Mouse (Mus musculus): Measurements from ENCODE around the gene Thoc6. TPM values are rescaled to one million over a fixed set of nuclear protein-coding genes. Genes with fewer than 3 reads are reported as not detected.

Gene Thoc6
- total RNA-seq, 2 experiments from 2014 or later: 11.4 to 12.9 TPM

DNA sequence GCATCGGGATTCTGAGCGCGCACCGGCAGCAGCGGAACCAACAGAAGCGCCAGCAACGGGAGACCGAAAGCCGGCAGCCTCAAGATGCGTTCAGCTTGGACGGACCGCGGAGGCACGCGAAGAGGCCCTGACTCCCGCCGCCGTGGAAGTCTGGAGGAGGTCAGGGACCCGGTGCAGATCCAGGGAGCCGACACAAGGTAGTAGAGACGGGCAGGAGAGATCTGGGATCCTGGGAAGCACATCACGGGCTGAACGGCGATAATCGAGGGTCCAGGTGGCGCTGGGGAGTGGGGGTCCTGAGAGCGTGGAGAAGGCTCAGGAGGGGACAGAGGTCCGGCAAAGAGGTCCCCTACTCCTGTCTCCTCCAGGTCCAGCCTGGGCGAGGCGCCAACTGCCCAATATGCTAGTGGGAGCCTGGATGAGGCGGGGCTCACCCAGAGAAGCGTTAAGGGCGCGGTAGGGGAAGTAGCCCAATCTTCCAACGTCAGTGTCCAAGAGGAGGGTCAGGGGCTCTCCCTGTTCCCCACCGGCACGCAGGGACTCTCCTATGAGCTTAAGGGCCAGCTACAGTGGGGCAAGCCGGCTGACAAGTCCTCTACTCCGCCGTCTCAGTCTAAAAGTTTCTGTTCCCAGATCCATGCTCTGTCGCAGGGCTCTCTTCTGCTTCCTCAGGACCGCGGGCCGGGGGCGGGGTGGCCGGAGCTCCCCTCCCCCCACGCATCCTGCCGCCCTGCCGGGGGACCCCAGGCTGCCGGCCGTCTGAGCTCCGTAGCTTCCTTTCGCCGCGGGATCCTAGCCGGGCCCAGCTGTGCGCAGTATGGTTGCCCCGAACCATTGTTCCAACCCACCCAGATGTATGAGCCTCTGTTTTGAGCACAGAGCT, 28.8 kb downstream of the Thoc6 start, which contains the start of gene Mmp25:
Gene Mmp25 (minus strand): TSS at position 665 of the 883 bp plus-strand sequence.
- DNase-seq (ENCODE audit: low spot score in 2 of 2): no peak

DNA sequence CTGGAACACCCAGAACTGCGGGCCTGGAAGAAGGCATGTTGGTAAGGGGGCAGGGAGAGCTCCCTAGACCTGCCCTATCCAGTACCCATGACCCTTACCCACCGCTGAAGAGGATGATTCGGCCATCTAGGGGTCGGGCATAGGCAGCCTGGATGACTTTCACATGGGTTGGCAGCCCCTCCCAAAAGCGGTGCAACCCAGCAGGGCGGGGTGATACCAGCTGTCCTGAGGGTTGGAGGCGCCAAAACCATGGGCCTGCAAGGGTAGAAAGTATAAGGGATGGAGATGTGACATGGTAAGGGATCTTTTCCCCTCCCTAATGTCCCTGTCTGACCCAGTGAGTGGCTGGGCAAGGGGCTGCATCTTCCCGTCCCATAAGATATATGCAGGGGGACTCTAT, 42.4 kb downstream of the Thoc6 start:
- DNase-seq (ENCODE audit: low spot score in 2 of 2): no peak

DNA sequence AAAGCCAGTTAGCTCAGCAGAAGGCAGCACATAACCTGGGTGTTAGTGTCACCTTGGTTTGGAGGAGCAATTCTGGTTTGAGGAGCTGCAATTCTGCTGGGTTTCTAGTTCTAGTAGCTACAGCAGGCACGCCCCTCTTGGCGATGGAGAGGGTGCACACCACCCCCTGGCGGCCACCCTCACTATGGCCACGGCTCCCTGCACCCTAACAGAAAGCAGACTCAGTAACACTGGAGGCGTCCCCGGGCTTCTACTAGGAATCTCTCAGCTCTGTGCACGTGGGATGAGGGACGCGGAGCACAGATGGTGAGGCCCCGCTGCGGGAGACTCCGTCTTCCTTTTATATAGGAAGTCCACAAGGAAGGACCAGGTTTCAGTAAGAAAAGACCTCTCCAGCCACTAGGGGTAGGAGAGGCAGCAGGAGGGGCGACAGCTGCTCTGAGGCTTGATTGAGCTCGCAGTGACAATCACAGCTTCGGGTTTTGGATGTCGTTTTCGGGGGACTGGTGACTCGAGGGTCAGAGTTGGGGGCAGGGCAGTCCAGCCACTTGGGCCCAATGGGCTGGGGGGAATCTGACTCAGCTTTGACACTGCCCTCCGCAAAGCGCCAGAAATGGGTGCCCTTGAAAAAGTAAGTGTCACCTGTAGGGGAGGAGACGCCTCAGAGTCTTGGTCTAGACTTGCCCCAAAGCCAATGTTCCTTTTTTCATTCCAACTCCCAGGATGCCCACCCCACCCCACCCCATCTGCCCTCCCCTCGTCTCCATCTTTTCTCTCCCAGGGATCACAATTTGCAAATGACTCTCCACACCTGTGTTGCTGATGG, 43.3 kb downstream of the Thoc6 start:
- peak; percentile 87 to 91 for DNase-seq (ENCODE audit: low spot score in 2 of 2)

DNA sequence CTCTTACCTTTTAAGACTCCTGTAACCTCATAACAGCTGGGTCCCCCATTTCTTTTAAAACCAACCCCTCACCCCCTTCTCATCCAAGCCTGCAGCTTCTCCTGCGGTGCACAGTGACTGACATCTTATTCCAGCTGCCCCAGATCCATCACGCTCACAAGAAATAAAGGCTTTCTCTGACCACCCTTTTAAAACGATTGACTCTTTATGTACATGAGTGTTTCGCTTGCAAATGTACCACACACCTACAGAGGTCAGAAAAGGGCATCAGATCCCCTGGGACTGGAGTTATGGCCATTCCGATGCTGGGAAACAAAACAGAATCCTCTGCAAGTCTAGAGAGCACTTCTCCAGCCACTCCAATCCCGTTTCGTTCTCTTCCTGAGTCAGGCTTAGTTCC, 45.9 kb downstream of the Thoc6 start:
- DNase-seq (ENCODE audit: low spot score in 2 of 2): no peak

DNA sequence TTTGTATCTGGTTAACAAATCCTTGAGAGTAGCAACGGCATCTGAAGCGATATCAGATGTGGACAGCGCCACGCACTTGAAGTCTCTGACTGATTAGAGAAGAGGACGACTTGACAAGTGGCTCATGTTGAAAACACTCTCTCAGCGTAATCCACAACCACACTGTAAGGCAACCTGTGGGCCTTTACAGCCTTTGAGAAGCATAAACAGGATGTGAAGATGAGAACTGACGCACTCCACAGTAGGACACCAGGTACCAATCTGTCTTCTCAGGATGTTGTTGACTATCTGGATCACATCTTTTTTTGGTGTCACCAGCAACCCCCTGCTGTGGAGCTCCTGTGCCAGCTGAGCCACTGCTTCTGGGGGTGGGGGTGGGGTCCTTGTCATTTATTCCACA, 53.3 kb downstream of the Thoc6 start:
- DNase-seq (ENCODE audit: low spot score in 2 of 2): no peak

Other genes with a start within 250 kb of the Thoc6 start
- not detected for gene Vmn2r117, start 194.2 kb downstream of the Thoc6 start, total RNA-seq (2021)
- 1 to 10 TPM; 6.4 to 7.2 TPM for gene Zfp213, start 109.6 kb downstream of the Thoc6 start, total RNA-seq (2021)
- gene Zfp13, start 74.4 kb downstream of the Thoc6 start, total RNA-seq (2021): 10 to 100 TPM; 25.7 to 30.0 TPM
- not detected for gene Zscan10, start 73.0 kb downstream of the Thoc6 start, total RNA-seq (2021)
- gene Mmp25, start 28.6 kb downstream of the Thoc6 start, total RNA-seq (2021): 1 to 10 TPM; 1.2 to 1.6 TPM
- gene Bicdl2, start 13.4 kb downstream of the Thoc6 start, total RNA-seq (2021): not detected
- gene Hcfc1r1, start 286 bp downstream of the Thoc6 start, total RNA-seq (2021): 100 to 1,000 TPM; 137 to 148 TPM
- gene Tnfrsf12a, start 3.6 kb upstream of the Thoc6 start, total RNA-seq (2021): 1 to 10 TPM; 6.8 to 7.2 TPM
- under 1 TPM; 0.22 to 0.25 TPM for gene Cldn6, start 5.4 kb upstream of the Thoc6 start, total RNA-seq (2021)
- under 1 TPM in 1 of 2 experiments, not detected in 1; 0.57 TPM for gene Cldn9, start 10.1 kb upstream of the Thoc6 start, total RNA-seq (2021)
- under 1 TPM; 0.13 to 0.62 TPM for gene 1520401A03Rik, start 48.9 kb upstream of the Thoc6 start, total RNA-seq (2021)
- 1 to 10 TPM; 6.7 to 8.3 TPM for gene Pkmyt1, start 52.5 kb upstream of the Thoc6 start, total RNA-seq (2021)
- gene Paqr4, start 67.0 kb upstream of the Thoc6 start, total RNA-seq (2021): 10 to 100 TPM; 51.8 to 53.1 TPM
- gene Kremen2, start 72.0 kb upstream of the Thoc6 start, total RNA-seq (2021): under 1 TPM; 0.20 to 0.27 TPM
- 100 to 1,000 TPM; 121 to 123 TPM for gene Flywch1, start 97.7 kb upstream of the Thoc6 start, total RNA-seq (2021)
- gene Flywch2, start 112.2 kb upstream of the Thoc6 start, total RNA-seq (2021): 10 to 100 TPM; 26.7 to 27.3 TPM
- 100 to 1,000 TPM; 516 to 611 TPM for gene Srrm2, start 116.7 kb upstream of the Thoc6 start, total RNA-seq (2021)
- gene Elob, start 155.3 kb upstream of the Thoc6 start, total RNA-seq (2021): 100 to 1,000 TPM; 402 to 410 TPM
- gene Prss33, start 162.2 kb upstream of the Thoc6 start, total RNA-seq (2021): not detected
- gene Prss32, start 170.0 kb upstream of the Thoc6 start, total RNA-seq (2021): under 1 TPM; 0.21 to 0.45 TPM
- 1 to 10 TPM; 2.2 to 3.1 TPM for gene Prss41, start 170.3 kb upstream of the Thoc6 start, total RNA-seq (2021)
- not detected for gene Prss21, start 194.2 kb upstream of the Thoc6 start, total RNA-seq (2021)
- not detected for gene Dcpp1, start 207.0 kb upstream of the Thoc6 start, total RNA-seq (2021)
- gene Dcpp2, start 207.0 kb upstream of the Thoc6 start, total RNA-seq (2021): not detected
- not detected for gene Dcpp3, start 243.6 kb upstream of the Thoc6 start, total RNA-seq (2021)

Data from layer of hippocampus, postnatal 10 days (tissue).